Mouse (Mus musculus): ENCODE results near the gene Nrcam. TPM values are rescaled to one million over a fixed set of nuclear protein-coding genes. Genes with fewer than 3 reads are reported as not detected.
A peak's percentile ranks its signal among the peaks of the same experiment; 100 is the strongest.
"Not testable (repeated sequence)": the region's sequence is repeated elsewhere in the genome, so short reads cannot be mapped to it uniquely, and the experiment has no call there.

Gene Nrcam
- 91.5 and 102 TPM in 2 replicates for polyA plus RNA-seq (2015; fragmentation: Nextera tagmentation; extraction: Ambion mirVana)

GRCm38 (mm10) chr12:44328381-44329315 is at the start of gene Nrcam:
TSS of gene Nrcam (plus strand) at chr12:44328885.
- Histone ChIP-seq H3K4me1 (peaks cover 29% of the 10 kb centered on the region), H3K27ac (replicated peaks) (peak within 1 kb of the TSS; percentile 93), H3K4me3 (replicated peaks) (peak within 1 kb of the TSS; percentile 64), H3K27me3 (replicated peaks) (no peaks in the 10 kb centered on the region), H3K9ac (replicated peaks) (peak within 1 kb of the TSS; percentile 84), H3K4me2 (peak within 1 kb of the TSS; percentile 73), H3K36me3 (no peaks in the 10 kb centered on the region), H3K9me3 (replicated peaks) (no peaks in the 10 kb centered on the region)
- 2% methylated on average over 70 of the region's 74 CpGs for WGBS
- ATAC-seq (ENCODE audit: low FRiP score) = peak; percentile 85

GRCm38 (mm10) chr12:44280147-44280546 is 48.5 kb upstream of the Nrcam start:
- H3K4me2 ChIP-seq; H3K4me1 ChIP-seq; ATAC-seq (ENCODE audit: low FRiP score); H3K27ac ChIP-seq (replicated peaks); H3K9me3 ChIP-seq (replicated peaks); H3K27me3 ChIP-seq (replicated peaks); H3K9ac ChIP-seq (replicated peaks); H3K4me3 ChIP-seq (replicated peaks); H3K36me3 ChIP-seq: not testable (repeated sequence)
- 92% methylated on average over 2 of the region's 2 CpGs for WGBS

- WGBS = 82% methylated on average over 3 of the region's 3 CpGs
- no peak for ATAC-seq (ENCODE audit: low FRiP score)
- no peaks in the 10 kb centered on the region for H3K4me1 ChIP-seq
These were observed 47.2 kb upstream of the Nrcam start for GRCm38 (mm10) chr12:44281534-44281933.

GRCm38 (mm10) chr12:44283378-44283777 is 45.3 kb upstream of the Nrcam start:
- H3K36me3 ChIP-seq = peaks cover 9% of the 10 kb centered on the region
- no peak overlapping the region for H3K4me2 ChIP-seq
- 73% methylated on average over 9 of the region's 9 CpGs for WGBS
- H3K4me3 ChIP-seq (replicated peaks) = no peak overlapping the region
- H3K27me3 ChIP-seq (replicated peaks) = no peaks in the 10 kb centered on the region
- no peak overlapping the region for H3K9ac ChIP-seq (replicated peaks)
- no peaks in the 10 kb centered on the region for H3K4me1 ChIP-seq
- H3K27ac ChIP-seq (replicated peaks) = no peak overlapping the region
- no peak for ATAC-seq (ENCODE audit: low FRiP score)
- H3K9me3 ChIP-seq (replicated peaks) = no peaks in the 10 kb centered on the region

More at GRCm38 (mm10) chr12:44281534-44281933, 47.2 kb upstream of the Nrcam start:
- peaks cover 5% of the 10 kb centered on the region for H3K36me3 ChIP-seq
- no peaks in the 10 kb centered on the region for H3K27me3 ChIP-seq (replicated peaks)
- H3K9me3 ChIP-seq (replicated peaks) = no peaks in the 10 kb centered on the region
- H3K27ac ChIP-seq (replicated peaks) = no peak overlapping the region
- no peak overlapping the region for H3K4me3 ChIP-seq (replicated peaks)
- no peak overlapping the region for H3K4me2 ChIP-seq
- H3K9ac ChIP-seq (replicated peaks) = no peak overlapping the region

- Histone ChIP-seq H3K9ac (replicated peaks) (no peak overlapping the region), H3K36me3 (peaks cover 23% of the 10 kb centered on the region), H3K4me1 (no peaks in the 10 kb centered on the region), H3K4me3 (replicated peaks) (no peak overlapping the region), H3K4me2 (no peak overlapping the region), H3K27me3 (replicated peaks) (no peaks in the 10 kb centered on the region), H3K27ac (replicated peaks) (no peak overlapping the region), H3K9me3 (replicated peaks) (no peaks in the 10 kb centered on the region)
- no peak for ATAC-seq (ENCODE audit: low FRiP score)
- WGBS = 90% methylated on average over 8 of the region's 8 CpGs
These were observed 41.7 kb upstream of the Nrcam start for GRCm38 (mm10) chr12:44286992-44287391.

GRCm38 (mm10) chr12:44292281-44292680 is 36.4 kb upstream of the Nrcam start:
- Histone ChIP-seq H3K4me2 (no peak overlapping the region), H3K9ac (replicated peaks) (no peak overlapping the region), H3K27me3 (replicated peaks) (no peaks in the 10 kb centered on the region), H3K4me1 (no peaks in the 10 kb centered on the region), H3K4me3 (replicated peaks) (no peak overlapping the region), H3K9me3 (replicated peaks) (no peaks in the 10 kb centered on the region), H3K27ac (replicated peaks) (no peak overlapping the region), H3K36me3 (peaks cover 16% of the 10 kb centered on the region)
- peak; percentile 68 for ATAC-seq (ENCODE audit: low FRiP score)

- no peaks in the 10 kb centered on the region for H3K4me1 ChIP-seq
- no peak for ATAC-seq (ENCODE audit: low FRiP score)
- no peaks in the 10 kb centered on the region for H3K9me3 ChIP-seq (replicated peaks)
- H3K9ac ChIP-seq (replicated peaks) = no peak overlapping the region
- H3K27me3 ChIP-seq (replicated peaks) = no peaks in the 10 kb centered on the region
- H3K36me3 ChIP-seq = peaks cover 16% of the 10 kb centered on the region; the same call in 1 of the 2 replicates
- H3K4me2 ChIP-seq = no peak overlapping the region
- no peak overlapping the region for H3K4me3 ChIP-seq (replicated peaks)
- no peak overlapping the region for H3K27ac ChIP-seq (replicated peaks)
These were observed 27.9 kb upstream of the Nrcam start for GRCm38 (mm10) chr12:44300793-44301192.

- Histone ChIP-seq H3K27me3 (replicated peaks) (no peaks in the 10 kb centered on the region), H3K4me3 (replicated peaks) (no peak overlapping the region), H3K9ac (replicated peaks) (no peak overlapping the region), H3K4me2 (no peak overlapping the region), H3K9me3 (replicated peaks) (no peaks in the 10 kb centered on the region), H3K36me3 (peaks cover 30% of the 10 kb centered on the region), H3K27ac (replicated peaks) (no peak overlapping the region), H3K4me1 (no peaks in the 10 kb centered on the region)
- 95% methylated on average over 1 of the region's 1 CpGs for WGBS
- no peak for ATAC-seq (ENCODE audit: low FRiP score)
These were observed 24.7 kb upstream of the Nrcam start for GRCm38 (mm10) chr12:44304012-44304411.

- Histone ChIP-seq H3K9ac (replicated peaks) (no peak overlapping the region), H3K4me1 (no peaks in the 10 kb centered on the region), H3K4me2 (no peak overlapping the region), H3K27ac (replicated peaks) (no peak overlapping the region), H3K4me3 (replicated peaks) (no peak overlapping the region), H3K9me3 (replicated peaks) (no peaks in the 10 kb centered on the region), H3K36me3 (peaks cover 31% of the 10 kb centered on the region), H3K27me3 (replicated peaks) (no peaks in the 10 kb centered on the region)
- 20% methylated on average over 5 of the region's 5 CpGs for WGBS
- ATAC-seq (ENCODE audit: low FRiP score) = no peak
These were observed 23.8 kb upstream of the Nrcam start for GRCm38 (mm10) chr12:44304869-44305268.

- no peak for ATAC-seq (ENCODE audit: low FRiP score)
- 86% methylated on average over 3 of the region's 3 CpGs for WGBS
- H3K4me2 ChIP-seq = no peak overlapping the region
These were observed 20.5 kb upstream of the Nrcam start for GRCm38 (mm10) chr12:44308221-44308620.

GRCm38 (mm10) chr12:44315212-44315611 is 13.5 kb upstream of the Nrcam start:
- WGBS = 96% methylated on average over 2 of the region's 2 CpGs
- no peak overlapping the region for H3K4me3 ChIP-seq (replicated peaks)
- ATAC-seq (ENCODE audit: low FRiP score) = no peak
- H3K9me3 ChIP-seq (replicated peaks) = no peaks in the 10 kb centered on the region
- H3K4me1 ChIP-seq = no peaks in the 10 kb centered on the region
- 0 out of 2 replicates have a peak, but pooled peaks cover 10% of the 10 kb centered on the region for H3K36me3 ChIP-seq
- H3K9ac ChIP-seq (replicated peaks) = no peak overlapping the region
- H3K27me3 ChIP-seq (replicated peaks) = no peaks in the 10 kb centered on the region
- H3K4me2 ChIP-seq = no peak overlapping the region
- no peak overlapping the region for H3K27ac ChIP-seq (replicated peaks)

More at GRCm38 (mm10) chr12:44308221-44308620, 20.5 kb upstream of the Nrcam start:
- H3K4me3 ChIP-seq (replicated peaks) = no peak overlapping the region
- H3K36me3 ChIP-seq = peaks cover 18% of the 10 kb centered on the region
- H3K4me1 ChIP-seq = no peaks in the 10 kb centered on the region
- H3K27ac ChIP-seq (replicated peaks) = no peak overlapping the region
- no peaks in the 10 kb centered on the region for H3K27me3 ChIP-seq (replicated peaks)
- H3K9ac ChIP-seq (replicated peaks) = no peak overlapping the region
- H3K9me3 ChIP-seq (replicated peaks) = no peaks in the 10 kb centered on the region

- H3K9ac ChIP-seq (replicated peaks) = no peak overlapping the region
- H3K9me3 ChIP-seq (replicated peaks) = no peaks in the 10 kb centered on the region
- H3K36me3 ChIP-seq = 0 out of 2 replicates have a peak, but pooled peaks cover 4% of the 10 kb centered on the region
- H3K27me3 ChIP-seq (replicated peaks) = no peaks in the 10 kb centered on the region
- no peak overlapping the region for H3K4me2 ChIP-seq
- H3K27ac ChIP-seq (replicated peaks) = no peak overlapping the region
- H3K4me1 ChIP-seq = peaks cover 4% of the 10 kb centered on the region; the same call in 1 of the 2 replicates
- H3K4me3 ChIP-seq (replicated peaks) = no peak overlapping the region
- ATAC-seq (ENCODE audit: low FRiP score) = no peak
These were observed 3.6 kb upstream of the Nrcam start for GRCm38 (mm10) chr12:44325091-44325490.

All from neural tube, embryonic 15.5 days (tissue).